ENCODE assay signal across 10 mouse cellular contexts in genomic region chr8:123117744-123118143, GRCm38 (mm10). TPM values are rescaled to one million over a fixed set of nuclear protein-coding genes. Genes with fewer than 3 reads are reported as not detected.
A peak's percentile ranks its signal among the peaks of the same experiment; 100 is the strongest.
DNase-seq lines count a peak whose midpoint lies in the region; ATAC-seq and TF ChIP-seq lines count a peak whose summit lies in the region.
"Had no signal": no experiment of that assay in that cellular context is flagged by ENCODE, and none has a peak within 500 bp of the region (broad histone marks: within the 10 kb centered on the region; RNA-seq: fewer than 3 reads in every experiment).

No protein-coding gene starts in this region.

- no peak for ATAC-seq in heart, postnatal 0 days (ENCODE audit: insufficient read depth, low read depth)
- no peak for ATAC-seq in hindbrain, postnatal 0 days
- 0 out of 2 replicates have a peak, but pooled peaks have one; percentile 52 for ATAC-seq in midbrain, embryonic 15.5 days (replicated peaks)

- peaks cover 48% of the 10 kb centered on the region for H3K27me3 ChIP-seq in heart, postnatal 0 days (ENCODE audit: control insufficient read depth, insufficient read depth, low read length)
- H3K27me3 ChIP-seq in hindbrain, postnatal 0 days (ENCODE audit: insufficient read depth, low read length), result peaks cover 41% of the 10 kb centered on the region
- H3K27me3 ChIP-seq in midbrain, embryonic 15.5 days (replicated peaks), result peaks cover 41% of the 10 kb centered on the region

- H3K4me1 ChIP-seq in heart, postnatal 0 days (ENCODE audit: control insufficient read depth, insufficient read depth), result peaks cover 13% of the 10 kb centered on the region
- H3K4me1 ChIP-seq in cortical plate, adult 2 months (ENCODE audit: control insufficient read depth, insufficient read depth, low read length), result peaks cover 2% of the 10 kb centered on the region; the same call in 1 of the 2 replicates
- H3K4me1 ChIP-seq in hindbrain, postnatal 0 days (ENCODE audit: insufficient read depth, low read length), result peaks cover 6% of the 10 kb centered on the region; the same call in 1 of the 2 replicates
- peaks cover 15% of the 10 kb centered on the region for H3K4me1 ChIP-seq in midbrain, embryonic 15.5 days

- peak overlapping the region; percentile 51 for H3K4me3 ChIP-seq in heart, postnatal 0 days (ENCODE audit: low read depth, low read length)
- H3K4me3 ChIP-seq in cortical plate, adult 2 months (ENCODE audit: insufficient read depth, low read length), result peak overlapping the region; percentile 54
- H3K4me3 ChIP-seq in hindbrain, postnatal 0 days (ENCODE audit: low read length), result peak overlapping the region; percentile 48
- H3K4me3 ChIP-seq in midbrain, embryonic 15.5 days, result peak overlapping the region; percentile 46

- TF ChIP-seq POLR2A in cortical plate, adult 2 months (IDR thresholded peaks at IDR 0.05; ENCODE audit: extremely low read depth, insufficient read depth, low read length), result no peak

- no peaks in the 10 kb centered on the region for H3K9me3 ChIP-seq in heart, postnatal 0 days (replicated peaks; ENCODE audit: control insufficient read depth, low read length)
- no peaks in the 10 kb centered on the region for H3K9me3 ChIP-seq in hindbrain, postnatal 0 days (ENCODE audit: low read length)
- no peaks in the 10 kb centered on the region for H3K9me3 ChIP-seq in midbrain, embryonic 15.5 days

- no peak for TF ChIP-seq CTCF in heart, postnatal 0 days (IDR thresholded peaks at IDR 0.05; ENCODE audit: low read depth)
- TF ChIP-seq CTCF in cortical plate, adult 2 months (IDR thresholded peaks at IDR 0.05; ENCODE audit: extremely low read depth, insufficient read depth, low read length), result no peak
- no peak for TF ChIP-seq CTCF in hindbrain, postnatal 0 days (IDR thresholded peaks at IDR 0.05; ENCODE audit: low read depth)

- WGBS in heart, postnatal 0 days, result 2% methylated on average over 17 of the region's 17 CpGs
- WGBS in hindbrain, postnatal 0 days, result 2% methylated on average over 17 of the region's 17 CpGs
- 3% methylated on average over 17 of the region's 17 CpGs for WGBS in midbrain, embryonic 15.5 days

- H3K9ac ChIP-seq in heart, postnatal 0 days (replicated peaks; ENCODE audit: low read depth, low read length), result no peak overlapping the region
- H3K9ac ChIP-seq in hindbrain, postnatal 0 days (replicated peaks; ENCODE audit: low read length), result peak overlapping the region; percentile 47; the same call in 1 of the 2 replicates
- peak overlapping the region; percentile 55; the same call in 1 of the 2 replicates for H3K9ac ChIP-seq in midbrain, embryonic 15.5 days

- DNase-seq in heart, postnatal 0 days (ENCODE audit: low spot score), result no peak
- no peak for DNase-seq in heart, adult 11 months
- DNase-seq in hindbrain, postnatal 0 days (ENCODE audit: low spot score), result no peak
- no peak for DNase-seq in adrenal gland, postnatal 36 days
- no peak for DNase-seq in layer of hippocampus, adult 9-11 months
- DNase-seq in c-Kit-positive CD71-positive TER-119-positive erythroid progenitor cells, embryonic 14.5 days (ENCODE audit: low spot score), result no peak
- DNase-seq: gastrocnemius, postnatal 36 days; right cerebral cortex, adult 18-20 months had no signal

- H3K27ac ChIP-seq in heart, postnatal 0 days (ENCODE audit: low read depth), result no peak overlapping the region
- no peak overlapping the region for H3K27ac ChIP-seq in cortical plate, adult 2 months (ENCODE audit: insufficient read depth, low read length)
- H3K27ac ChIP-seq in hindbrain, postnatal 0 days, result no peak overlapping the region
- no peak overlapping the region for H3K27ac ChIP-seq in midbrain, embryonic 15.5 days

- TF ChIP-seq EP300 in heart, postnatal 0 days (IDR thresholded peaks at IDR 0.05; ENCODE audit: low read depth), result no peak

- peak overlapping the region; percentile 80 for H3K4me2 ChIP-seq in heart, postnatal 0 days (ENCODE audit: low read depth, low read length)
- peak overlapping the region; percentile 61 for H3K4me2 ChIP-seq in hindbrain, postnatal 0 days (ENCODE audit: low read depth, low read length)
- H3K4me2 ChIP-seq in midbrain, embryonic 15.5 days, result peak overlapping the region; percentile 80

- no peaks in the 10 kb centered on the region for H3K36me3 ChIP-seq in heart, postnatal 0 days (replicated peaks; ENCODE audit: control insufficient read depth, insufficient read depth, low read length)
- no peaks in the 10 kb centered on the region for H3K36me3 ChIP-seq in hindbrain, postnatal 0 days (ENCODE audit: insufficient read depth, low read length)
- no peaks in the 10 kb centered on the region for H3K36me3 ChIP-seq in midbrain, embryonic 15.5 days (replicated peaks)

RNA-seq across cellular contexts. Expression of gene Cpne7, which starts 0.6 kb away (rescaled TPM):
- 0.42 and 9.0 TPM in 2 replicates for total RNA-seq in heart, postnatal 0 days (2014; rRNA removed; ENCODE audit: low replicate concordance)
- polyA plus RNA-seq in heart, postnatal 0 days (2015; fragmentation: Nextera tagmentation; extraction: Ambion mirVana), result 0.15 and 0.16 TPM in 2 replicates
- polyA plus RNA-seq in cortical plate, adult 2 months (2012; rRNA removed), result 72.5 and 108 TPM in 2 replicates
- total RNA-seq in hindbrain, postnatal 0 days (2014; rRNA removed), result 16.5 and 21.2 TPM in 2 replicates
- 11.9 and 13.4 TPM in 2 replicates for polyA plus RNA-seq in hindbrain, postnatal 0 days (2015; fragmentation: Nextera tagmentation; extraction: Ambion mirVana)
- 8.1 TPM in 2 replicates for polyA plus RNA-seq in midbrain, embryonic 15.5 days (2015; fragmentation: Nextera tagmentation; extraction: Ambion mirVana)
- 1 to 10 TPM; 3.6 to 5.0 TPM for total RNA-seq in adrenal gland, postnatal 36 days (2021)

RNA-seq across cellular contexts. Expression of gene Rpl13, which starts 15.6 kb away (rescaled TPM):
- total RNA-seq in heart, postnatal 0 days (2014; rRNA removed; ENCODE audit: low replicate concordance), result 2,455 and 2,720 TPM in 2 replicates
- polyA plus RNA-seq in heart, postnatal 0 days (2015; fragmentation: Nextera tagmentation; extraction: Ambion mirVana), result 813 and 854 TPM in 2 replicates
- polyA plus RNA-seq in cortical plate, adult 2 months (2012; rRNA removed), result 1,008 and 1,076 TPM in 2 replicates
- 2,723 and 2,758 TPM in 2 replicates for total RNA-seq in hindbrain, postnatal 0 days (2014; rRNA removed)
- polyA plus RNA-seq in hindbrain, postnatal 0 days (2015; fragmentation: Nextera tagmentation; extraction: Ambion mirVana), result 808 and 861 TPM in 2 replicates
- polyA plus RNA-seq in midbrain, embryonic 15.5 days (2015; fragmentation: Nextera tagmentation; extraction: Ambion mirVana), result 632 and 634 TPM in 2 replicates
- 100 to 1,000 TPM; 706 to 750 TPM for total RNA-seq in adrenal gland, postnatal 36 days (2021)

RNA-seq across cellular contexts. Expression of gene Sult5a1, which starts 40.4 kb away (rescaled TPM):
- total RNA-seq in heart, postnatal 0 days (2014; rRNA removed; ENCODE audit: low replicate concordance), result 1.4 and 3.4 TPM in 2 replicates
- polyA plus RNA-seq in heart, postnatal 0 days (2015; fragmentation: Nextera tagmentation; extraction: Ambion mirVana), result 1.6 and 2.0 TPM in 2 replicates
- polyA plus RNA-seq in cortical plate, adult 2 months (2012; rRNA removed), result 0.10 and 0.87 TPM in 2 replicates
- total RNA-seq in hindbrain, postnatal 0 days (2014; rRNA removed), result 2.9 and 3.7 TPM in 2 replicates
- polyA plus RNA-seq in hindbrain, postnatal 0 days (2015; fragmentation: Nextera tagmentation; extraction: Ambion mirVana), result 2.7 and 2.9 TPM in 2 replicates
- polyA plus RNA-seq in midbrain, embryonic 15.5 days (2015; fragmentation: Nextera tagmentation; extraction: Ambion mirVana), result 1.6 and 2.1 TPM in 2 replicates
- 1 to 10 TPM; 5.6 to 5.8 TPM for total RNA-seq in adrenal gland, postnatal 36 days (2021)

RNA-seq across cellular contexts. Expression of gene Spg7, which starts 55.0 kb away (rescaled TPM):
- 72.8 and 83.1 TPM in 2 replicates for total RNA-seq in heart, postnatal 0 days (2014; rRNA removed; ENCODE audit: low replicate concordance)
- 63.3 and 65.1 TPM in 2 replicates for polyA plus RNA-seq in heart, postnatal 0 days (2015; fragmentation: Nextera tagmentation; extraction: Ambion mirVana)
- 76.9 and 93.5 TPM in 2 replicates for polyA plus RNA-seq in cortical plate, adult 2 months (2012; rRNA removed)
- 45.1 and 52.7 TPM in 2 replicates for total RNA-seq in hindbrain, postnatal 0 days (2014; rRNA removed)
- 49.7 and 51.6 TPM in 2 replicates for polyA plus RNA-seq in hindbrain, postnatal 0 days (2015; fragmentation: Nextera tagmentation; extraction: Ambion mirVana)
- 48.7 and 49.0 TPM in 2 replicates for polyA plus RNA-seq in midbrain, embryonic 15.5 days (2015; fragmentation: Nextera tagmentation; extraction: Ambion mirVana)
- 10 to 100 TPM; 82.4 to 92.7 TPM for total RNA-seq in adrenal gland, postnatal 36 days (2021)
